Mouse (Mus musculus) monocyte, adult 2 months (primary cell): Measurements from ENCODE around the gene Fgd6.
A peak's percentile ranks its signal among the peaks of the same experiment; 100 is the strongest.

Experiments
- DNase-seq, 2 experiments: peaks; one replicate each; pipeline ENCODE4 v3.0.0; 2022; ENCODE audit warnings: low spot score in 2 of 2, low read depth in 1 of 2

Gene Fgd6

GRCm38 (mm10) chr10:94043908-94044307 is 8.1 kb downstream of the Fgd6 start:
- no peak for DNase-seq

- DNase-seq, result no peak
Measured at GRCm38 (mm10) chr10:94045301-94045700, 9.5 kb downstream of the Fgd6 start.

DNA sequence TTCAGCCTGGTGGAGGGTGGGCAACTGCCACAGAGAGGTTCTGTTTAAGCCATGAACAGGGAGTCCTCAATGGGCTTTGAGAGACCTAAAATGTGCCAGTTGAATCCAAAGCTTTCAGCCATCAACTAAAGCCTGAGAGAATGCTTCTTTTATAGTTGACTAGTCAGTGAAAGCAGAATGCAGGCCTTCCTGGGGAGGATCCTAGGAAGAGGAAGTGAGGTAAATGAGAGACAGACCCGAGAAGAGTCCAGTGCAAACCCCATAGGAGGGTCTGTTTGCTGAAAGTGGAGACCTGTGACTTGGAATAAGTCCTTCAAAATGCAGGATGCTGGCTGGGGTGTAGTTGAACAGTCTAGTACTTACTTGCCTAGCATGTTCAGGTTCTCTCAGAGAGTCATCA is 11.2 kb downstream of the Fgd6 start:
- no peak for DNase-seq

GRCm38 (mm10) chr10:94047845-94048559 is 12.2 kb downstream of the Fgd6 start:
- DNase-seq, result no peak

DNA sequence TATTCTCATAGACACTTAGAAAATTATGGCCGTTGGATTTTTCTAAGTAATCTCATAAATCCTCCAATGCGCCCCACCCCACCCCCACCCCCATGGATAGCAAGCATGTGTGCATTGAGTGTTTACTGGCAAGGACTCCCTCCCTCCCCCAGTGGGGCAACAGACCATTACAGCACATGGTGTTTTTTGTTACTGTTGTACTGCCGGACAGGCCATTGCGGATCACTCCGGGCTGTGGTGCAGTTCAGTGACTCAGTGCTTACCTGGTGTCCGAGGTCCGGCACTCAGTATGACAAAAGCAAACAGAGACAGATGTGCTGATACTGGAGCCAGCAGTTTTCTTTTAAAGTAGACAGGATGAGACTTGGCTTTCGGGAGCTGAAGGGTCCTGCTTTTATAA is 13.3 kb downstream of the Fgd6 start:
- DNase-seq, result no peak

- no peak for DNase-seq
Measured at GRCm38 (mm10) chr10:94050736-94051135, 14.9 kb downstream of the Fgd6 start.

DNA sequence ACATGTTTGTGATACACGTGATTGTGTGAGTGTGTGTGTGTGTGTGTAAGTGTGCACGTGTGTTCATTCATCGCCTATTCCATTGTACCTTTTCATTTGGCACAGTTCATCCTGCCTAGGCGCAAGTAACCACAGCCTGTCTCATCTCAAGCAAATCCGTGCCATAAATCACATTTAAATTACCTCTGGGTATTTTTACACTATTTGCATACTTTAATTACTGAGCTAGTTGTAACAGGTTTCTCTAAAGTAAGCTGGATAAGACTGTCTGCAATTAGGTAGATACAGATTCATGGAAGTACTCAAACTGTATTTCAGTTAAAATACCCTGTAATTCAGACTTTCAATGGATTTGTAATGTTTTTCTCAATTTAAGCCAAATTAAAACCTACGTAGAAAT is 20.7 kb downstream of the Fgd6 start:
- no peak for DNase-seq

DNA sequence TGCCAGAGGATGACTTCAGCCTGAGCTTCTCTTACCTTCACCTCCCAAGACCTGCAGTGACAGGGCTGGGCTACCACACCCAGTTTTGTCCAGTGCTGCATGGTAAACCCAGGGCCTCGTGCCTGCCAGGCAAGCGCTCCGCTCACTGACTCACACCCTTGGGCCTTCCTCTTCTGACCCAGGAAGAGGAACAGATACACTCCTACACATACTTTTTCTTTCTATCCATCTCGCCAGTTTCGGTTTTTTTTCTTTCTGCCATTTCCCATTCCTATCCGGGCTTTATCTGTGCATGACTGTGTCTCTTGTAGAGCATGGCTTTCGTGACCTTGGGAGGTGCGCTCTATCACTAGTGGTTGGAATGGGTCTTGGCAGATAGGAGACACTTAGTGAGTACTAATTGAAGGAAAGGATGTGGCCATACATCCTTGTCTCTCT is 23.8 kb downstream of the Fgd6 start:
- DNase-seq, result peak in 1 of 2 experiments; percentile 16

GRCm38 (mm10) chr10:94060190-94060589 is 24.4 kb downstream of the Fgd6 start:
- no peak for DNase-seq

DNA sequence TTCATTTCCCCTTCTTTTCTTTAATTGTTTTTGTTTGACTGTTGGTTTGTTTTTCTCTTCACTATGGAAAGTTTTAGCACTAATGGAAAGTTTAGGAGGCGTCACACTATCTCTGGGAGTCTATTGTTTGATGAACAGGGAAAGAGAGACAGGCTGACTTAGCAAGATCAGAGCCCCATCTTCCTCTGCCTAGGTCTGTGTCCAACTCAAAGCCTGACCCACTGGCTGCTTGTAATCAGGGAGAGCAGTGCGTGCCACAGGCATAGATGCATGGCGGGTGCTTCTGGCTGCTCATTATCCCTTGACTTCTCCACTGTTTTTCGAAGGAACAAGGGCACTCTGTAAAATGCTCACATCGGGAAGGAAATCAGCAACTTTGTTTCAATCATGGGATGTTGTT is 26.6 kb downstream of the Fgd6 start:
- DNase-seq, result no peak

DNA sequence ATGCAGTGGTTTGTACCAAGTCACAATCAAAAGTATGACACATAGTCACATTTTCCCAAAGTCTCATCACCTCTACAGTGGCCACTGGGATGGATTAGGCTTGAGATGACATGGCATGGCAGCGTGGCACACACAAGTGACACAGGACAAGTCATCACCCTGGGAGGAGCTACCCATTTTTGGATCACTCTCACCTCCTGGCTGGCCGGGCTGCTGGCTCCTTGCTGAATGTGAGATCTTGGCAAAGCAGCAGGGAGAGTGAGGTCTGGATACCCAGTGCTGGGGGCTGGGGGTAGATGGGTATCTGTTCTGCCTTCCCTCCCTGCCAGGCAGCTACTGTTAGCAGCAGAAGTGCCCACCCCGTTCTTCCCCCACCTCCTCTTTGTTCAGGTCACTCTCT is 31.1 kb downstream of the Fgd6 start:
- no peak for DNase-seq

DNA sequence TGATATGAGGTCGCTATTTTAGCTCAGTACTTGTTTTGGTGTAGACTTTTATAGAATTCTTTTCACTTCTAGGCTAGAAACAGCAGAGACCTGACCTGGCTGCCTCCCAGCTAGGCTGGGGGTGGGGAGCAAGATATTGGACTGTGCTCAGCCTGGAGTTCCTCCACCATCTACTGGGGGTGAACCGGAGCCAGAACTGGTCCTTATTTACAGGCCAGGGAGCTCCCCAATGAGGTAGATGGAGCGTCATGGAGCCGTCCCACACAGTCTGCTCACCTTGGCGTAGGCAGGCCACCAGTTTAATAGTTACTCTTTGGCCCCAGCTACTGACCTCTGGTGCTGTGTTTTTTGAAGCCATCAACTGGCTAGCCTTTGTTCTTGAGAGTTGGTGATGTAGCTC is 32.9 kb downstream of the Fgd6 start:
- no peak for DNase-seq

DNA sequence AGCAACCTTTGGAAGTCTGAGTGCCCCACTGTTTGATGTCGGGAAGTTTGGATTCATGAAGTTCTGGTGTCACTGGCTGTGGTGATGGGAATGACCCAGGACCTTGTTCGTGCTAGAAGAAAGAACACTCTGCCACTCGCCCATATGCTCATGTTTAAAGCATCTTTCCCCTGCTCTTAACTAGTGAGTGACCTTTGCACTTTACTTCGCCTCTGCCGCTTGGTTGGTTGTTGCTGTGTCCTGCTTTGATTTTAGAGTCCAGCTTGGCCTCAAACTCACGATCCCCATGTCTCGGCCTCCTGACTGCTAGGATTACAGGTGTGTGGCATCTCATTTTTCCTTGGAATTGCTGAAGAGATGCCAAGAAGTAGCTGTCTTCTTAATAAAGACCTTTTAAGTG is 35.8 kb downstream of the Fgd6 start:
- no peak for DNase-seq

DNA sequence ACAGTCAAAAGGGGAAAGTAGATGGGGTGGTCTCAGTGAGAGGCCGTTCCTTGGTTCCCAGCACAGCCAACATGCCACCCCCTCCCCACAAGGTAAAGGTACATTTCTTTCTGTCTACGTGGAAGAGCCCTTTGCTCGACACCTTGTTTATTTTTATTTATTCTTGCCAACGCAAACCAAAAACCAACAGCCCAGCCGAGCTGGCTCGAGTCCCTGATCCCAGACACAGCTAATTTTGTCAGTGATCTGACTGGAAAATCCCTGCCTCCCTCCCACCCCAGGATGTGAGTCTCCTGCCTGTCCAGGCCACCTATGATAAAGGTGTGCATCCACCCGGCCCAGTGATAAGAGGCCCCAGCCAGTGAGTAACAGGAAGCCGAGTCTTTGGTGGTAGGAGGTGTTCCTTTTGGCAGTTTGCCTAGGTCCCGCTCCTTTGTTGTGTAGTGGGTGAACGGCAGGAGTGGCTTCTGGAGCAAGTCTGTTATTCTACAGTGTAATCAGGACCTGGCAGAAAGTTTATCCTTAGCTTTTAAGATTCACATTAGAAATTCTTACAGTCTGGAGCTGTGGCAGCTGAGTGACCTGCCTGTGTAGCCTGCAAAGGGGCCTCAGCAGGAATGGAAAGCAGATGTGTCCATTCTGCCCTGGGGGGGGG is 36.6 kb downstream of the Fgd6 start:
- DNase-seq, result no peak

- no peak for DNase-seq
Measured at GRCm38 (mm10) chr10:94072916-94073465, 37.2 kb downstream of the Fgd6 start.

GRCm38 (mm10) chr10:94076966-94077825 is 41.4 kb downstream of the Fgd6 start:
- DNase-seq, result no peak

DNA sequence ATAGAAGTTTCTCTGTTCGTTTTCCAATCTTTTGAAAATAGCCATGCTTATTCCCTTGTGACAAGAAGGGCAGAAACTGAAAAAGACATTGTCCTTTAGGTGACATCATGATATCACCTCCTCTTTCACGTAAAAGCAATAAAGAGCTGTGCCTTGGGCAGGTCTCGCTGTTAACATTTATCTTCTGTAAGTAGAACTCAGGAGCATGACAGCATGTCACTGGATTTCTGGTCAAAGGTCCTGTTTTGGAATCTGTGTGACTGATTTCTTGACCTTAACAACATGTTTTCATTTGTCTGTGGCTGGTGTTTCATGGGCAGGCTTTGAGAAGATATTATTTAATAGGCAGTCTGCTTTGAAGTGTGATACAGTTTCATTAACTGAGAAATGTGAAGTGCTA is 44.9 kb downstream of the Fgd6 start:
- no peak for DNase-seq

- peak in 1 of 2 experiments; percentile 2 for DNase-seq
Measured at GRCm38 (mm10) chr10:94082040-94082734, 46.4 kb downstream of the Fgd6 start.

DNA sequence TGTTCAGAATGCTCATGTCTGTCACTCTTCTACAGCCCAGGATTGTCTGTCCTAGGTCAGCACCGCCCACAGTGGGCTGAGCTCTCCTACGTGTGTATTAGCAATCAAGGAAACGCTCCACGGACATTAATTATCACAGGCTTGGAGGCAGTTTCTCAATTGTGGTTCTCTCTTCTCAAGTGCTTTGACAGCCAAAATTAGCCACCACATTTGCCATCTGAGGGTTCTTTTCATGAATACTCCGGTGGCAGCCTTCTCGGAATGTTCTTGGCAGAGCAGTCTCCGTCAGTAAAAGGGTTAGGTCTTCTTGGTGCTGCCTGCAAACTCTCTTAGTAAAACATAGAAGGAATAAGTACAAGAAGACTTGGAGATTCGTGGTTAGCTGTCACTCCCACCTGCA is 50.5 kb downstream of the Fgd6 start:
- DNase-seq, result no peak

- DNase-seq, result no peak
Measured at GRCm38 (mm10) chr10:94087367-94088077, 51.7 kb downstream of the Fgd6 start.
